Mouse (Mus musculus): Measurements from ENCODE around the gene Grap. TPM values are rescaled to one million over a fixed set of nuclear protein-coding genes. Genes with fewer than 3 reads are reported as not detected.

The Grap gene
- total and polyA plus RNA-seq, 2 experiments from 2014 or later, result 4.3 to 11.0 TPM

- Histone ChIP-seq H3K4me1 (ENCODE audit: control insufficient read depth, insufficient read depth) (peaks cover 21% of the 10 kb centered on the region), H3K27me3 (ENCODE audit: control insufficient read depth, insufficient read depth, low read length) (no peaks in the 10 kb centered on the region), H3K9ac (replicated peaks; ENCODE audit: low read depth, low read length) (peak overlapping the region; percentile 6), H3K4me3 (ENCODE audit: low read depth, low read length) (peak overlapping the region; percentile 22; the same call in 1 of the 2 replicates), H3K4me2 (ENCODE audit: low read depth, low read length) (peak overlapping the region; percentile 49), H3K36me3 (replicated peaks; ENCODE audit: control insufficient read depth, insufficient read depth, low read length) (no peaks in the 10 kb centered on the region), H3K9me3 (replicated peaks; ENCODE audit: control insufficient read depth, low read length) (no peaks in the 10 kb centered on the region), H3K27ac (ENCODE audit: low read depth) (peak overlapping the region; percentile 67)
- TF ChIP-seq EP300 (IDR thresholded peaks at IDR 0.05; ENCODE audit: low read depth) (no peak), CTCF (IDR thresholded peaks at IDR 0.05; ENCODE audit: low read depth) (no peak)
- WGBS, result 5% methylated on average over 19 of the region's 22 CpGs
- DNase-seq (ENCODE audit: low spot score), result peak; percentile 24
- peak; percentile 15; the same call in 1 of the 2 replicates for ATAC-seq (ENCODE audit: insufficient read depth, low read depth)
Observed at GRCm38 (mm10) chr11:61615686-61616522, 37.2 kb upstream of the Grap start.

- peaks cover 21% of the 10 kb centered on the region for H3K4me1 ChIP-seq (ENCODE audit: control insufficient read depth, insufficient read depth)
- H3K4me3 ChIP-seq (ENCODE audit: low read depth, low read length), result no peak overlapping the region
- no peak for DNase-seq (ENCODE audit: low spot score)
- TF ChIP-seq CTCF (IDR thresholded peaks at IDR 0.05; ENCODE audit: low read depth) (no peak), EP300 (IDR thresholded peaks at IDR 0.05; ENCODE audit: low read depth) (no peak)
- H3K27me3 ChIP-seq (ENCODE audit: control insufficient read depth, insufficient read depth, low read length), result no peaks in the 10 kb centered on the region
- H3K9ac ChIP-seq (replicated peaks; ENCODE audit: low read depth, low read length), result no peak overlapping the region
- peak overlapping the region; percentile 47 for H3K27ac ChIP-seq (ENCODE audit: low read depth)
- no peak for ATAC-seq (ENCODE audit: insufficient read depth, low read depth)
- 68% methylated on average over 9 of the region's 9 CpGs for WGBS
- H3K4me2 ChIP-seq (ENCODE audit: low read depth, low read length), result no peak overlapping the region
- H3K9me3 ChIP-seq (replicated peaks; ENCODE audit: control insufficient read depth, low read length), result no peaks in the 10 kb centered on the region
- no peaks in the 10 kb centered on the region for H3K36me3 ChIP-seq (replicated peaks; ENCODE audit: control insufficient read depth, insufficient read depth, low read length)
Observed at GRCm38 (mm10) chr11:61616523-61617292, 36.4 kb upstream of the Grap start.

GRCm38 (mm10) chr11:61617293-61617975 is 35.6 kb upstream of the Grap start:
- TF ChIP-seq CTCF (IDR thresholded peaks at IDR 0.05; ENCODE audit: low read depth) (no peak), EP300 (IDR thresholded peaks at IDR 0.05; ENCODE audit: low read depth) (no peak)
- DNase-seq (ENCODE audit: low spot score) (no peak), ATAC-seq (ENCODE audit: insufficient read depth, low read depth) (no peak)
- Histone ChIP-seq H3K4me1 (ENCODE audit: control insufficient read depth, insufficient read depth) (peaks cover 21% of the 10 kb centered on the region), H3K4me2 (ENCODE audit: low read depth, low read length) (no peak overlapping the region), H3K9me3 (replicated peaks; ENCODE audit: control insufficient read depth, low read length) (no peaks in the 10 kb centered on the region), H3K9ac (replicated peaks; ENCODE audit: low read depth, low read length) (no peak overlapping the region), H3K27me3 (ENCODE audit: control insufficient read depth, insufficient read depth, low read length) (no peaks in the 10 kb centered on the region), H3K4me3 (ENCODE audit: low read depth, low read length) (no peak overlapping the region), H3K27ac (ENCODE audit: low read depth) (peak overlapping the region; percentile 50), H3K36me3 (replicated peaks; ENCODE audit: control insufficient read depth, insufficient read depth, low read length) (no peaks in the 10 kb centered on the region)
- 63% methylated on average over 7 of the region's 7 CpGs for WGBS

GRCm38 (mm10) chr11:61618131-61618530 is 34.9 kb upstream of the Grap start:
- no peak overlapping the region for H3K4me2 ChIP-seq (ENCODE audit: low read depth, low read length)

GRCm38 (mm10) chr11:61618571-61618970 is 34.5 kb upstream of the Grap start:
- no peaks in the 10 kb centered on the region for H3K36me3 ChIP-seq (replicated peaks; ENCODE audit: control insufficient read depth, insufficient read depth, low read length)
- no peak for DNase-seq (ENCODE audit: low spot score)
- no peak overlapping the region for H3K4me2 ChIP-seq (ENCODE audit: low read depth, low read length)
- H3K9ac ChIP-seq (replicated peaks; ENCODE audit: low read depth, low read length), result no peak overlapping the region
- H3K4me3 ChIP-seq (ENCODE audit: low read depth, low read length), result no peak overlapping the region
- H3K9me3 ChIP-seq (replicated peaks; ENCODE audit: control insufficient read depth, low read length), result peaks cover 4% of the 10 kb centered on the region; the same call in 1 of the 2 replicates
- H3K4me1 ChIP-seq (ENCODE audit: control insufficient read depth, insufficient read depth), result peaks cover 21% of the 10 kb centered on the region
- 88% methylated on average over 8 of the region's 8 CpGs for WGBS
- peak overlapping the region; percentile 50; the same call in 1 of the 2 replicates for H3K27ac ChIP-seq (ENCODE audit: low read depth)
- ATAC-seq (ENCODE audit: insufficient read depth, low read depth), result no peak
- TF ChIP-seq EP300 (IDR thresholded peaks at IDR 0.05; ENCODE audit: low read depth) (no peak), CTCF (IDR thresholded peaks at IDR 0.05; ENCODE audit: low read depth) (no peak)
- no peaks in the 10 kb centered on the region for H3K27me3 ChIP-seq (ENCODE audit: control insufficient read depth, insufficient read depth, low read length)

More at GRCm38 (mm10) chr11:61618131-61618530, 34.9 kb upstream of the Grap start:
- Histone ChIP-seq H3K27ac (ENCODE audit: low read depth) (peak overlapping the region; percentile 50), H3K36me3 (replicated peaks; ENCODE audit: control insufficient read depth, insufficient read depth, low read length) (no peaks in the 10 kb centered on the region), H3K9ac (replicated peaks; ENCODE audit: low read depth, low read length) (no peak overlapping the region), H3K27me3 (ENCODE audit: control insufficient read depth, insufficient read depth, low read length) (no peaks in the 10 kb centered on the region), H3K9me3 (replicated peaks; ENCODE audit: control insufficient read depth, low read length) (peaks cover 3% of the 10 kb centered on the region; the same call in 1 of the 2 replicates), H3K4me3 (ENCODE audit: low read depth, low read length) (no peak overlapping the region), H3K4me1 (ENCODE audit: control insufficient read depth, insufficient read depth) (peaks cover 21% of the 10 kb centered on the region)
- 74% methylated on average over 8 of the region's 8 CpGs for WGBS
- no peak for ATAC-seq (ENCODE audit: insufficient read depth, low read depth)
- TF ChIP-seq EP300 (IDR thresholded peaks at IDR 0.05; ENCODE audit: low read depth) (no peak), CTCF (IDR thresholded peaks at IDR 0.05; ENCODE audit: low read depth) (no peak)
- DNase-seq (ENCODE audit: low spot score), result peak; percentile 29
